Mouse (Mus musculus): Measurements from ENCODE around the gene Nod1.
"Not testable (repeated sequence)": the region's sequence is repeated elsewhere in the genome, so short reads cannot be mapped to it uniquely, and the experiment has no call there.

Nod1 gene

GRCm38 (mm10) chr6:54979426-54979825 lies 7.0 kb upstream of the Nod1 start:
- DNase-seq (ENCODE audit: low spot score), result no peak

DNA sequence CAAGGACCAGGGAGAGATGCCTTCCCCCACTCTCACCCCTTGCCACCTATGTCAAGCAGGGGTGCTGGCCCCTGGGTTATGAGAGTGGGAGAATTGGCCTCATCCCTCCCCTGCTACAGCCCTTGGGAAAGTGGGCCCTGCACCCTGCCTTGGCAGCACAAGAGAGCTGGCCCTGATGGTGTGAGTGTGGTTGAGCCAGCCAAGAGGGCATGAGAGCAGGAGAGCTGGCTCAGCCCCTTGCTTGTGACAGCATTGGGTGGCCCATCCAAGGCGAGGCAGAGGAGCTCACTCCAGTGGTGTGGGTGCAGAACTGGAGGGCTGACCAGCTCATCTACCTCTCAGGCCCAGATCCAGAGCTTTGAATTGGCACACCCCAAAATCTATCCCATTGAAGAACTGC lies 3.2 kb upstream of the Nod1 start:
- no peak for DNase-seq (ENCODE audit: low spot score)

GRCm38 (mm10) chr6:54974501-54974900 lies 2.1 kb upstream of the Nod1 start:
- DNase-seq (ENCODE audit: low spot score), result peak; percentile 19

GRCm38 (mm10) chr6:54972929-54973211 lies 458 bp upstream of the Nod1 start:
- DNase-seq (ENCODE audit: low spot score), result peak; percentile 45

DNA sequence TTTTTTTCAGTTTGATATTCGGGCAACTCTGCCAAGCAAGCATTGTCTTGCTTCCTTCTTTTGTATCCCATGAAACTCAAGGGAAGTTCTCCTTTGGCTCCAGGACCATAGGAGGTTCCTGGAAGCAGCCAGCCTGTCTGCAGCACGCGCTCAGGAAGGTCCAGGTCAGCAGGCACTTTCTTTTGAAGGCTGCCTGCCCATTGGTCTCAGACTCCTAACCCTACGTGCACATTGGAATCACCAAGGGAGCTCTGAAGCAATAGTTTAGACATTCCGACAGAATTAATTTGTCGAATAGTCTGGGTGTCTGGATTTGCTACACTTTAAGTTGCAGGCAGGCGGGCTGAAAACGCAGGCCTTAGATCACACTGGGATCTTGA lies 691 bp downstream of the Nod1 start:
- peak; percentile 30 for DNase-seq (ENCODE audit: low spot score)

GRCm38 (mm10) chr6:54970506-54970905 lies 1.9 kb downstream of the Nod1 start:
- DNase-seq (ENCODE audit: low spot score), result no peak

DNA sequence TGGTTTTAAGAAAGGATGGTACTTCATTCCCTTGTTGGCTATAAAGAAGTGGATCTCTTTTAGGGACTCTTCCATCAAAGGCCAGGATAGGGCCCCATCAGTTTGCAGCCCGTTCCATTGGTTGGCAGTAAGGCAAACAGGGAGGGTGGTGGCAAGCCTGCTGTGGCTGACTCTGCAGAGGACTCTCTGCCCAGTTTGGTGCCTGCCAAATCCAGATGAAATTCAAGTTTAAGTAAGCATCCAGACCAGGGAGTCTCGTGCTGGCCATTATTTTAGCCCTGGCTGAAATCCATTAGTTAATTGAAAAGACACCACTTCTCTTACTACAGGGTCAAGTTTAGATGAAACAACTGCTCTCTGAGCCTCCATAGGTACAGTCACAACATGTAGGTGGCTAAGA lies 2.6 kb downstream of the Nod1 start:
- DNase-seq (ENCODE audit: low spot score), result no peak

- no peak for DNase-seq (ENCODE audit: low spot score)
Observed at GRCm38 (mm10) chr6:54967591-54967990, 4.8 kb downstream of the Nod1 start.

- DNase-seq (ENCODE audit: low spot score), result no peak
Observed at GRCm38 (mm10) chr6:54965234-54965633, 7.2 kb downstream of the Nod1 start.

GRCm38 (mm10) chr6:54964755-54965154 lies 7.7 kb downstream of the Nod1 start:
- no peak for DNase-seq (ENCODE audit: low spot score)

DNA sequence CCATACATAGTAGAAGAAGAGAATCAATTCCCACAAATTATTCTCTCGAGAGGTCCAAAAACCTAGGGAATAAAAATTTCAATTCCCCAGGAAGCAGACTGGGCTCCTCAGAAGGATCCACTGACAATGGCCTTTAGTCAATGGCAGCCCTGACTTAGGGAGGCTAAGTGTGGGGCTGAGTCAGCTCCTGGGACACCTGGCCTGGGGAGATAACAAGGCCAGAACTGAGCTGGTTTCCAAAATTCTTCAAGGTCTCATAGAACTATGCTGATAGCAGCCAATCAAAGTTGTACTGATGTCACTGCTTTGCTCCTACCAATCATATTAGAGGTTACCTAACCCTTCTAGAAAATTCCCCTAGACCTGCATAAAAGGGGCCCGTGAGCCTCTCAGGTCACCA lies 8.8 kb downstream of the Nod1 start:
- DNase-seq (ENCODE audit: low spot score), result no peak

GRCm38 (mm10) chr6:54957655-54958054 lies 14.8 kb downstream of the Nod1 start:
- no peak for DNase-seq (ENCODE audit: low spot score)

DNA sequence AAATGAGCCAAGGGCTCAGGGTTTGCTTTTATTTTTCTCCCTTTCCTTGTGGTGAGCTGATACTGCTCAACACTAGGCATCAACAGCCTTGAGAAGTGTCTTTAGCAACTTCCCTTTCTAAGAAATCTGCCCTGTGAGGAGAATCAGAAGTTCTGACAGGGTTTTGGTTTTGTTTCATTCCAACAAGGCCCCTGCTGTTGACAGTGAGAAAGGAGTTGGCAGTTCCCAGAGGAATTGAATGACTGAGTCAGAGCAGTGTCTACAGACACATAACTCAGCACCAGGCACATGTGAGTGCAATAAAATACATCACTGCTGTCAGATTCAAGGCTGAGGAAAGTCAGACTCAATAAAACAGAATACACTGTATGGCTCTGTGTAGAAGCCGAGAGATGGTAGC lies 16.0 kb downstream of the Nod1 start:
- no peak for DNase-seq (ENCODE audit: low spot score)

DNA sequence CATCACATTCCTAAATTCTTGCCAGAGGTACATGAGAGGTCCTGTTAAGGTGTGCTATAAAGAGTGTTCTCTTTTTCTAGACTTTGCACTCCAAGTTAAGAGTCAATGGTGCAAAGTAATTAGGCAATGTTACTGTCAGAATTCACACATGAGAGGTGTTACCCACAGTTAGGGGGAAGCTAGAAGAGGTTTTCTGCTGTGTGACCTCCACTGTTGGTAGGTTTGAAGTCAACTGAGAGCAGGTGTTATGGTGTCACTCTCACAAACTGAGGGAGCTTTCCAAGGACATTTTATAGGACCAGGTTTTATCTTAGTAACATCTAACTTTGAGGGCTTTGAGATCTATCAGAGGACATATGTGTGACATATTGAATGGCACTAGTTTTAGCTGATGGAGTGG lies 16.5 kb downstream of the Nod1 start:
- DNase-seq (ENCODE audit: low spot score), result no peak

GRCm38 (mm10) chr6:54954659-54955414 lies 17.6 kb downstream of the Nod1 start:
- no peak for DNase-seq (ENCODE audit: low spot score)

- not testable (repeated sequence) for DNase-seq (ENCODE audit: low spot score)
Observed at GRCm38 (mm10) chr6:54953399-54953798, 19.0 kb downstream of the Nod1 start.

- DNase-seq (ENCODE audit: low spot score), result no peak
Observed at GRCm38 (mm10) chr6:54952542-54952941, 19.9 kb downstream of the Nod1 start.

DNA sequence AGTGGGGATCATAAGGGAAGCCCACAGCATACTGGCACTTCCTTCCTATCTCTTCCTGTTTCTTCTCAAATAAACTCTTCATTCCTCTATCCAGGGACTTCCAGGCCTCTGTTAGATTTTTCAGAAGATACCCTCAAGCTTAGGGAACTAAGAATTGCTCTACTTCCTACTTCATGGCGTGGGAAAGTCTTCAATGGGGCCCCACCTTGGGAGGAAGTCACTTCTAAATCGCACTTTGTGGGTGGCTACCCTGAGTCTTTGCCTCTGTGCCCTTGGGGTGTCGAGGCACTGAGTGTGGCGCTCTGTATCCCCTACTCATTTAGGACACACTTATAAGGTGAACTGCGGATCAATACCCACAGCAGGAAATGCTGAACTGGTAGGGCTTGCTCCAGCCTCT lies 23.7 kb downstream of the Nod1 start:
- no peak for DNase-seq (ENCODE audit: low spot score)

GRCm38 (mm10) chr6:54946241-54946953 lies 26.0 kb downstream of the Nod1 start:
- no peak for DNase-seq (ENCODE audit: low spot score)

- DNase-seq (ENCODE audit: low spot score), result no peak
Observed at GRCm38 (mm10) chr6:54944551-54944950, 27.9 kb downstream of the Nod1 start.

DNA sequence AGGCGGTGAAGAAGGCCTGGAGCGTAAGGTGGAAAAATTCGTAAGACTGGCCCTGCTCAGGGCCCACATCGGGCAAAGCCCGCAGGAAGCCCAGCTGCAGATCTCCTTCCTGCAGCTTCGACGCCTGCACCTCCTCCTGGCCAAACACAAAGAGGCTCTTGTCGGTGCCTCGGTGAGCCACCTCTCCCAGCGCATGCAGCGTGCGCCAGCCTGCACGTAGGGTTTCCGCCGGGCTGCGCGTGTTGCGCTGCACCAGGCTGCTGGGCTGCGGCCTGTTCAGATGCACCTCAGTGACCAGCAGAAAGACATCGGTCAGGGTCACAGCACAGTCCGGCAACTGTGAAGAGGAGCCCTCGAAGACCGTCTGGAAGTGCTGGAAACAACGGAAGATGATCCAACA lies 28.7 kb downstream of the Nod1 start:
- no peak for DNase-seq (ENCODE audit: low spot score)

- no peak for DNase-seq (ENCODE audit: low spot score)
Observed at GRCm38 (mm10) chr6:54943292-54943691, 29.1 kb downstream of the Nod1 start.

DNA sequence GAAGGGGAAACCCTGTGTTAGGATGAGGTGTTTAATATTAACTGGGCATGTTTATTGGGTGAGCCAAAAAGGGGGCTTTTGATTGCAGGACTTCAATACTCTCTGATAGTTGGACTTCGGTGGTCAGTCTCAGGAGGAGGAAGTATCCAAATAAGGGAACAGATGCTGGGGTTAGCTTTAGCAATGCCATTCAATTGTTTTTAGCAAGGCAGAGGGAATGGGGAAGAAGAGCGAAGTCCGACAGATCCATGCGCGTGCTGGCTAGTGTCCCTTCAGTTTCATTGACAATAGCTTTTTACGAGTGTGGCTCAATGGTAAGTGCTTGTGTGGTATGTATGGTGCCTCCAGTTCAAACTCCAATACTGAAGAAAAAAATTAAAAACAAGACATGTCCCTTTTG lies 31.3 kb downstream of the Nod1 start:
- no peak for DNase-seq (ENCODE audit: low spot score)

DNA sequence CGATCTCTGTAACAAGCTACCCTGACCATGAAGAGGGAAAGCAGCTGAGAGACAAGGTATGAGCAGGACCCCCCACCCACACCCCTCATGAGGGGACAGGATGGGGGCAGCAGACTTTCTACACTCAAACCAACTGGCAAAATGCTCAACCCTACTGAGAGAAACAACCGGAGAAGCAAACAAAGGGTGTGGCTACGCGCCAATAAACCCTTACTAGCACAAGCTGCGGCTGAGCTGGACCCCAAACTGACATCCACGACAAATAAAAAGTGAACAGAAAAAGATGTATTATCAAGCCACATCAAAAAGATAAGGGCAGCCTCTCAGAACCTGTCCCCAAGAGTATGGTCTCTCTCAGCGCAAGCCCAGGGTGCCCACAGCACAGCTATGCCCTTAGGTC lies 32.3 kb downstream of the Nod1 start:
- no peak for DNase-seq (ENCODE audit: low spot score)

Measured in embryo, embryonic 10 days (tissue).